Mouse (Mus musculus) cerebellum, postnatal 25 days (tissue): ENCODE data around the gene Klrb1c.
"Not testable (repeated sequence)": the region's sequence is repeated elsewhere in the genome, so short reads cannot be mapped to it uniquely, and the experiment has no call there.

Experiments used
- DNase-seq, 2 experiments: peaks; one replicate each; pipeline ENCODE4 v3.0.0; 2021; ENCODE audit warnings: mixed read lengths in 2 of 2

The Klrb1c gene

GRCm38 (mm10) chr6:128789115-128789514, at the start of gene Klrb1c:
Klrb1c (minus strand) TSS chr6:128789215.
- no peak for DNase-seq

- no peak for DNase-seq
Observed at GRCm38 (mm10) chr6:128837454-128838341, 48.7 kb upstream of the Klrb1c start.

- DNase-seq = no peak
Observed at GRCm38 (mm10) chr6:128836955-128837334, 47.9 kb upstream of the Klrb1c start.

GRCm38 (mm10) chr6:128836191-128836954, 47.4 kb upstream of the Klrb1c start:
- DNase-seq = no peak

DNA sequence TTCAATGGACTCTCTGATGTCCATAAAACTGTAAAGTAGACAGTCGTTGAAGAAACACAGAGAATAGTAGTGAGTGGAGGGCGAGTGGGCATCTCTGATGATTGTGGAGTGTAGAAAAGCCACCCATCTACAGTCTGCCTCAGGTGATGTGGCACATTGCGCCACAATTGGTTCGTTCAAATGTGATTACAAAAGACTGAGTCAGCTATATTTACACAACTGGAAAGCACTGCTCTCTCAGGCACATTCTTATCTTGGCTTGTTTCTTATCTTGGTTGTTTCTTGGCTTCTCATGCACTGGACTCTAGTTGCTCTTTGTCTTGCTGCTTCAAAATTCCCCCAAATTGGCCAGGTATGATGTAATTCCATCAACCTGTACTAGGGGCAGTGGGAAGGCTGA, 46.6 kb upstream of the Klrb1c start:
- no peak for DNase-seq

GRCm38 (mm10) chr6:128833046-128833445, 44.0 kb upstream of the Klrb1c start:
- DNase-seq = no peak

DNA sequence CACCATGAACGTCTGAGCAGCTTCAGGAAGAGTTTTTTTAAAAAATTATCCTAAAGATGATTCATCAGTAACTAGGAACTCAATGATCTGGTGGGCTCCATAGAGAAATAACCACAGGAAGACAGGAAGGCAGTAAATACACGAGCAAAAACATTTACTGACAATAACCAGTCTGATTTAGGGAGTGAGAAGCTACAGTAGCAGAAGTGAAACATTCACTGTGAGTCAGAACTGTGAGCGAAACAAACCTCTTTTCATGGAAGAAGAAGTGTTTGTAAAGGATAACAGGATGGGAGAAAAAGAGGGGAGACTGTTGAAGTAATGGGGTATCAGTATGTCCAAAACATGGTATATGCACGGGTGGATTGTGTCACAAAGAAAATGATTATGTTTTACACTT, 40.8 kb upstream of the Klrb1c start:
- DNase-seq = no peak

DNA sequence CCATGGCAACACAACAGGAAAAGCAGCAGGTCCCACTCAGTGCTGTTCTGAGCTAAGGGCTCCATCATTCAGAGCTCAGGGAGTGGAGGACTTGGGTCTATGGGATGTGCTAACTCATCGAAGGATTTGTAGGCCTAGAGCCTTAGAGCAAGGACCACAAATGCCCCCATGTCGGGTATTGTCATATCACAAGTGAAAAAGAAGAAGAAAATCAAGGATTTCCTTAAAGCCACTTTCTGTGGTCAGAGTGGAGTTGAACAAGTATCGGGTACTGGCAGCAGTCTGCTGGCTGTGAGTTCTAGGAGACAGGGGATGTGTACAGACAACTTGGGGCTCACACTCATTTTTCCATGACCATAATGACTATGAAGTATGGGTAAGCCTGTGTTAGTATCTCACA, 37.8 kb upstream of the Klrb1c start:
- DNase-seq = no peak

GRCm38 (mm10) chr6:128826132-128826531, 37.1 kb upstream of the Klrb1c start, which contains the start of the genes Gm44511 and Klrb1b:
Gm44511 (minus strand) TSS chr6:128826315.
Klrb1b (minus strand) TSS chr6:128826331.
- no peak for DNase-seq

GRCm38 (mm10) chr6:128818083-128818802, 29.2 kb upstream of the Klrb1c start:
- DNase-seq = no peak

- DNase-seq = peak in 1 of 2 experiments; percentile 6
Observed at GRCm38 (mm10) chr6:128808532-128808931, 19.5 kb upstream of the Klrb1c start.

DNA sequence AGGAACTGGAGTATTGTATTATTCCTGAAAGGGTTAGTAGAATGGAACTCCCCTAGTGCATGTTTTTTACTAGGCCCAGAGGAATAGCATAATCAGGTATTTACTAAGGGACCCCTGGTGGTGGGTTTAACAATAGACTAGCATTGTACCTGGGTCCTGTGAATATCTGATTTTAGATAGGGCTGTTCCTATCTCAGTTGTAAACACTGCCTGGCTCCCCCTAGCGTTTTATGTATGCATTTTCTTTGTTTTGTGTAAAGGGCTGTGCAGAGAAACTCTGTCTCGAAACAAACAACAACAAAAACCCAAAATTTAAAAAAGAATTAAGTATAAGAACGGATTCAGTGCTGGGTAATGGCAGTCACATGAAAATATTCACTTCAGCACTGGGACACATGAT, 18.0 kb upstream of the Klrb1c start:
- no peak for DNase-seq

DNA sequence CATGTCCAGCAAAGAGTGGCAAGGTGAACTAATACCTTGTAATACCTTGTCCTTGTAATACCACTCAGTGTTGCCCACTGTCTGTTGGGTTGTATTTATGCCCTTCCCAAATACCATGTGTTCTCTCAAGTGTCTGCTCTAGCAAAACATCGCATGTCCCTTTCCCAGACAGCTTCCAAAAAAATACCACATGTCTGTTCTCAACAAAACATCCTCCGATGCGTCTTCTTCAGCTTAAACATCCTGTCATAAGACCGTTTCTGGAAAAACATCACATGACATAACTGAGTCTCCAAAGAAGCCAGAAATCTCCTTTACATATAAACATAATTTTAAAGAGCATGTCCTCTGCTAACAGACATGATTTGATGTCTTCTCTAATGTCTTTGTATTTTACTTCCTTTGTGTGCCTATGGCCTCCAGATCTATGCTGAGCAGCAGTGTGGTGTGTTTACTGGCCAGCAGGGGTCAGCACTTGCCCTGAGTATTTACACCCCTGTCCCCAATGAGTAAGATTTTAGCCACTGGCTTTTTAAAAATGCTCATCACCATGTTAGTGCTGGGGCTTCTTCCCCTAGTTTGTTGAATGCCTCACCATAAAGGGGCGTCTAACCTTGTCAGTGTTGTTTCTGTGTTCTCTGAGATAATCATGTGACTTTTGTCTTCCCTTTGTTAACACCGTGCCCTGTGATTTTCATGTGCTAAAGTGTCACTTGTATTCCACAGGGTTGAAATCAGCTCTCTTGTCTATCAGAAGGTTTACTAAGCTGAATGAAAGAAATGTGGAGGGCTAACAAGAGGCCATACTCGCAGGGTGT, 16.0 kb upstream of the Klrb1c start:
- DNase-seq = peak; percentile 51 to 80

DNA sequence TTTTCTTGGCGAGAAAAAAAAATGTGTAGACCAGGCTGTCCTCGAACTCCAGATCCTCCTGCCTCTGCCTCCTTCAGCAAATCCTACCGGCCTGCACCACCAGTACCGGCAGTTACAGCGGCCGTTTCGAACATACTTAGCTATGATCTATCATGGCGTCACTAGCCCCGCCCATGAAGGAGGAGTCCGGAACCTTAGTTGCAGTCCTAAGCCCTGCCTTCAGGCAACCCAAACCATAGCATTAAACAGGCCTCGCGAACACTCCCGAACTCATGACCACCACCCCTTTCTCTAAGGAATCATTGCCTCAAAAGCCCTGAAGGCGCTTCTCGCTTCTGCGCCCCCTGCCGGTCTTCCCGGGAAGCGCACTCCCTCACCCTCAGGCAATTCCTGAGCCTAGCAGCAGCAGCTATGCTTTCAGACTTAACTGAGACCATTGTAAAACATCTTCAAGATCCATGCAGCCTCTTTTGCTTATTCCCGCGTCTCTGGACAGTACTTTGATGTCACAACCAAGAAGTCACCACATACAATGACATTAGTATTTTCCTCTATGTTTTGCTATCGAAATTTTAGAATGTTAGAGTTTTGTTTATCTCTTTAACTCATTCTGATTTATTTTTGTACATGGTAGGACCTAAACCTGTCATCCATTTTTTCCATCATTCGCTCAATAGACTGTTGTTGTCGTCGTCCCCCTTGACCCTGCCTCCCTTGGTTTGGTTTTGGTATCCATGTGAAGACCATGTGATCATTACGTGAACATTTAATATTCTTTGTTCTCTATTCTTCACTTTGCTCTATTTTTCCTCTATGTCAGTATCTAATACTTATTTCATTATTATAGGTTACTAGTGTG, 14.2 kb upstream of the Klrb1c start:
- DNase-seq = peak; percentile 98 to 99

DNA sequence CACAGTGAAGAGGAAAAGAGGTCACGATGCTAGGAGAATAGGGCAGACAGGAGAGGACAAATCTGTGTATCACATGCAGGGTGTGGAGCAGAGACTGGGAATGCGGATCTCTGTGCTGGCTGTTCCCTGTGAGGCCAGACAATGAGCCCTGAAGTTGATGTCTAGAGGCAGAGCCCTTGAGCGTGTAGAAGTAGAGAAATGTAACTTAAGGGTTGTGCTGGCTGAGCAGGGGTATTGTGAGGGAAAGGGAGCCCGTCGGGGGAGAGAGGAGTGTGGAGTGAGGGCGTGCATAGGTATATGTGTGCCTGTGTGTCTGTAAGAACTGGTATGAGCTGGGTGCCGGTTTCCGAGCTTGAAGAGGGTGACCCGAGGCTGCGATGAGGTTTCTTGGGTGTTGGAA, 13.5 kb upstream of the Klrb1c start:
- peak in 1 of 2 experiments; percentile 62 for DNase-seq

- not testable (repeated sequence) for DNase-seq
Observed at GRCm38 (mm10) chr6:128800696-128801095, 11.7 kb upstream of the Klrb1c start.

DNA sequence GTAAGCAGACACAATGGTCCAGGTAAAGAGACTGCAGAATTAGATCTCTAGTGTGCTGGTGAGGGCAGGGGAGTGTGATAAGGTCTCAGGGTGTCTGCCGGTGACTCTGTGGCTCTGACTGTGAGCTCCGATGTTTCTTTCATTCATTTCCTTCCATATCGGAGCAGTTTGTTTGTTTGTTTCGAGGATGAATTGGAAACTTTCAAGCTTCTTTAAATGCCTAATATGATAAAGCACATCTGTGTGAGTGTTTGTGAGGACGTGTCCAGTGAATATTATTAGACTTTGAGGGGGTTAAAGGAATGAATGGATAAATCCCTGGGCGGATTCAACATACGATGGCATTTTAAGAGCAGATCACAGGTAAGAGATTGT, 10.9 kb upstream of the Klrb1c start:
- peak in 1 of 2 experiments; percentile 7 for DNase-seq

- peak; percentile 89 to 92 for DNase-seq
Observed at GRCm38 (mm10) chr6:128799144-128799895, 10.3 kb upstream of the Klrb1c start.

GRCm38 (mm10) chr6:128798772-128799143, 9.7 kb upstream of the Klrb1c start:
- DNase-seq = peak; percentile 85 to 86
